Mouse (Mus musculus): ENCODE data around the gene Sctr. TPM values are rescaled to one million over a fixed set of nuclear protein-coding genes. Genes with fewer than 3 reads are reported as not detected.
A peak's percentile ranks its signal among the peaks of the same experiment; 100 is the strongest.

Gene Sctr
- polyA plus RNA-seq, 1 experiment, result 0.96 TPM

- WGBS, result 87% methylated on average over 10 of the region's 10 CpGs
- H3K4me1 ChIP-seq (replicated peaks; ENCODE audit: control insufficient read depth, insufficient read depth, low read length), result no peaks in the 10 kb centered on the region
- H3K4me3 ChIP-seq (ENCODE audit: control insufficient read depth, insufficient read depth, low read length), result no peak overlapping the region
- TF ChIP-seq CTCF (IDR thresholded peaks at IDR 0.05; ENCODE audit: borderline replicate concordance, control insufficient read depth, extremely low read depth, insufficient read depth, low read length, poor library complexity) (no peak), POLR2A (IDR thresholded peaks at IDR 0.05; ENCODE audit: control insufficient read depth, extremely low read depth, insufficient read depth, low read length, poor library complexity) (no peak)
- H3K36me3 ChIP-seq (ENCODE audit: control insufficient read depth, insufficient read depth, low read length), result no peaks in the 10 kb centered on the region
- H3K27ac ChIP-seq (ENCODE audit: control insufficient read depth, insufficient read depth, low read length), result no peak overlapping the region
- H3K27me3 ChIP-seq (ENCODE audit: control insufficient read depth, insufficient read depth, low read length), result no peaks in the 10 kb centered on the region
- DNase-seq, result no peak
These were observed 17.8 kb downstream of the Sctr start for GRCm38 (mm10) chr1:120024331-120025049.

- TF ChIP-seq CTCF (IDR thresholded peaks at IDR 0.05; ENCODE audit: borderline replicate concordance, control insufficient read depth, extremely low read depth, insufficient read depth, low read length, poor library complexity), result no peak
- TF ChIP-seq POLR2A (IDR thresholded peaks at IDR 0.05; ENCODE audit: control insufficient read depth, extremely low read depth, insufficient read depth, low read length, poor library complexity), result no peak
- 29% methylated on average over 2 of the region's 2 CpGs for WGBS
- Histone ChIP-seq H3K4me3 (ENCODE audit: control insufficient read depth, insufficient read depth, low read length) (no peak overlapping the region), H3K27me3 (ENCODE audit: control insufficient read depth, insufficient read depth, low read length) (no peaks in the 10 kb centered on the region), H3K36me3 (ENCODE audit: control insufficient read depth, insufficient read depth, low read length) (no peaks in the 10 kb centered on the region), H3K27ac (ENCODE audit: control insufficient read depth, insufficient read depth, low read length) (no peak overlapping the region), H3K4me1 (replicated peaks; ENCODE audit: control insufficient read depth, insufficient read depth, low read length) (no peaks in the 10 kb centered on the region)
- no peak for DNase-seq
These were observed 18.4 kb downstream of the Sctr start for GRCm38 (mm10) chr1:120025050-120025439.

DNA sequence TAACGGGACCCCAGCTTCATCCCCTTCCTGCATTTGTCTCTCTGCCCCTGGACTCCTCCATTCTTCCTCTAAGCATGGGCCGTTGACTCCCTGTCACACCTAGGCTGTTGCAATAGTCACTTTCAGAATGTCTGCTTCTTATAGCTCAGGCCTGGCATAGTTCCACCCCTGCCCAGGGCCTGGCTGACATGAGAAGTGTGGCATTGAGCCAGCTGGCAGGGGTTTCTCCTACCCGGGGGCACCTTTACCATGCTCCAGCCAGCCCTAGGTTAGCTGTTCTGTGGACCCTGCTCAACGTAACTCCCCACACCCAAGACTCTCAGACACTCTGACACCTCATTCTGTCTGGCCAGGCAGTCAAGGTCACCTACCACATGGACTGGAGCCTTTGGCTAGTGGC is 21.0 kb downstream of the Sctr start:
- H3K27ac ChIP-seq (ENCODE audit: control insufficient read depth, insufficient read depth, low read length), result no peak overlapping the region
- H3K4me1 ChIP-seq (replicated peaks; ENCODE audit: control insufficient read depth, insufficient read depth, low read length), result no peaks in the 10 kb centered on the region
- no peak for TF ChIP-seq CTCF (IDR thresholded peaks at IDR 0.05; ENCODE audit: borderline replicate concordance, control insufficient read depth, extremely low read depth, insufficient read depth, low read length, poor library complexity)
- no peak for TF ChIP-seq POLR2A (IDR thresholded peaks at IDR 0.05; ENCODE audit: control insufficient read depth, extremely low read depth, insufficient read depth, low read length, poor library complexity)
- no peaks in the 10 kb centered on the region for H3K27me3 ChIP-seq (ENCODE audit: control insufficient read depth, insufficient read depth, low read length)
- H3K36me3 ChIP-seq (ENCODE audit: control insufficient read depth, insufficient read depth, low read length), result no peaks in the 10 kb centered on the region
- WGBS, result 63% methylated on average over 4 of the region's 4 CpGs
- H3K4me3 ChIP-seq (ENCODE audit: control insufficient read depth, insufficient read depth, low read length), result no peak overlapping the region
- no peak for DNase-seq

GRCm38 (mm10) chr1:120030474-120030873 is 23.8 kb downstream of the Sctr start:
- Histone ChIP-seq H3K4me1 (replicated peaks; ENCODE audit: control insufficient read depth, insufficient read depth, low read length) (no peaks in the 10 kb centered on the region), H3K27me3 (ENCODE audit: control insufficient read depth, insufficient read depth, low read length) (no peaks in the 10 kb centered on the region), H3K27ac (ENCODE audit: control insufficient read depth, insufficient read depth, low read length) (no peak overlapping the region), H3K4me3 (ENCODE audit: control insufficient read depth, insufficient read depth, low read length) (no peak overlapping the region), H3K36me3 (ENCODE audit: control insufficient read depth, insufficient read depth, low read length) (no peaks in the 10 kb centered on the region)
- 94% methylated on average over 3 of the region's 3 CpGs for WGBS
- TF ChIP-seq CTCF (IDR thresholded peaks at IDR 0.05; ENCODE audit: borderline replicate concordance, control insufficient read depth, extremely low read depth, insufficient read depth, low read length, poor library complexity) (no peak), POLR2A (IDR thresholded peaks at IDR 0.05; ENCODE audit: control insufficient read depth, extremely low read depth, insufficient read depth, low read length, poor library complexity) (no peak)
- no peak for DNase-seq

- Histone ChIP-seq H3K4me1 (replicated peaks; ENCODE audit: control insufficient read depth, insufficient read depth, low read length) (no peaks in the 10 kb centered on the region), H3K4me3 (ENCODE audit: control insufficient read depth, insufficient read depth, low read length) (no peak overlapping the region), H3K36me3 (ENCODE audit: control insufficient read depth, insufficient read depth, low read length) (no peaks in the 10 kb centered on the region), H3K27ac (ENCODE audit: control insufficient read depth, insufficient read depth, low read length) (no peak overlapping the region), H3K27me3 (ENCODE audit: control insufficient read depth, insufficient read depth, low read length) (no peaks in the 10 kb centered on the region)
- TF ChIP-seq POLR2A (IDR thresholded peaks at IDR 0.05; ENCODE audit: control insufficient read depth, extremely low read depth, insufficient read depth, low read length, poor library complexity), result no peak
- peak; percentile 83; the same call in 1 of the 2 replicates for TF ChIP-seq CTCF (IDR thresholded peaks at IDR 0.05; ENCODE audit: borderline replicate concordance, control insufficient read depth, extremely low read depth, insufficient read depth, low read length, poor library complexity)
- peak; percentile 52 for DNase-seq
- WGBS, result 42% methylated on average over 10 of the region's 10 CpGs
These were observed 26.2 kb downstream of the Sctr start for GRCm38 (mm10) chr1:120032804-120033468.

- no peak for DNase-seq
- Histone ChIP-seq H3K4me1 (replicated peaks; ENCODE audit: control insufficient read depth, insufficient read depth, low read length) (no peaks in the 10 kb centered on the region), H3K4me3 (ENCODE audit: control insufficient read depth, insufficient read depth, low read length) (no peak overlapping the region), H3K27ac (ENCODE audit: control insufficient read depth, insufficient read depth, low read length) (no peak overlapping the region), H3K27me3 (ENCODE audit: control insufficient read depth, insufficient read depth, low read length) (no peaks in the 10 kb centered on the region), H3K36me3 (ENCODE audit: control insufficient read depth, insufficient read depth, low read length) (no peaks in the 10 kb centered on the region)
- WGBS, result 96% methylated on average over 2 of the region's 2 CpGs
- TF ChIP-seq POLR2A (IDR thresholded peaks at IDR 0.05; ENCODE audit: control insufficient read depth, extremely low read depth, insufficient read depth, low read length, poor library complexity) (no peak), CTCF (IDR thresholded peaks at IDR 0.05; ENCODE audit: borderline replicate concordance, control insufficient read depth, extremely low read depth, insufficient read depth, low read length, poor library complexity) (no peak)
These were observed 26.8 kb downstream of the Sctr start for GRCm38 (mm10) chr1:120033469-120033854.

Measured in thymus, adult 2 months (tissue).